Mouse (Mus musculus): ENCODE results near the gene Tmem210. TPM values are rescaled to one million over a fixed set of nuclear protein-coding genes. Genes with fewer than 3 reads are reported as not detected.

The Tmem210 gene
- polyA plus RNA-seq, 1 experiment from 2014 or later = not detected

- H3K9me3 ChIP-seq (replicated peaks) = no peaks in the 10 kb centered on the region
- H3K4me1 ChIP-seq = peaks cover 26% of the 10 kb centered on the region
- DNase-seq (ENCODE audit: low spot score) = peak; percentile 100
- WGBS = under 1% methylated on average over 55 of the region's 55 CpGs
- peak within 1 kb of the TSS; percentile 87 for H3K27ac ChIP-seq
- H3K27me3 ChIP-seq (ENCODE audit: low read depth, poor library complexity, severe bottlenecking) = no peaks in the 10 kb centered on the region
- H3K4me3 ChIP-seq = peak within 1 kb of the TSS; percentile 94
- H3K36me3 ChIP-seq = peaks cover 75% of the 10 kb centered on the region
Observed at GRCm38 (mm10) chr2:25271827-25272511, 16.0 kb upstream of the Tmem210 start, which contains the start of the genes Ssna1 and Anapc2. Gene Ssna1, minus strand, starts transcription at chr2:25272438. Gene Anapc2, plus strand, starts transcription at chr2:25272478.

- WGBS = under 1% methylated on average over 29 of the region's 29 CpGs
- peaks cover 26% of the 10 kb centered on the region for H3K4me1 ChIP-seq
- H3K36me3 ChIP-seq = peaks cover 80% of the 10 kb centered on the region
- no peaks in the 10 kb centered on the region for H3K27me3 ChIP-seq (ENCODE audit: low read depth, poor library complexity, severe bottlenecking)
- peak overlapping the region; percentile 94 for H3K4me3 ChIP-seq
- H3K27ac ChIP-seq = peak overlapping the region; percentile 87
- H3K9me3 ChIP-seq (replicated peaks) = no peaks in the 10 kb centered on the region
- DNase-seq (ENCODE audit: low spot score) = no peak
Observed at GRCm38 (mm10) chr2:25272515-25272914, 15.4 kb upstream of the Tmem210 start.

DNA sequence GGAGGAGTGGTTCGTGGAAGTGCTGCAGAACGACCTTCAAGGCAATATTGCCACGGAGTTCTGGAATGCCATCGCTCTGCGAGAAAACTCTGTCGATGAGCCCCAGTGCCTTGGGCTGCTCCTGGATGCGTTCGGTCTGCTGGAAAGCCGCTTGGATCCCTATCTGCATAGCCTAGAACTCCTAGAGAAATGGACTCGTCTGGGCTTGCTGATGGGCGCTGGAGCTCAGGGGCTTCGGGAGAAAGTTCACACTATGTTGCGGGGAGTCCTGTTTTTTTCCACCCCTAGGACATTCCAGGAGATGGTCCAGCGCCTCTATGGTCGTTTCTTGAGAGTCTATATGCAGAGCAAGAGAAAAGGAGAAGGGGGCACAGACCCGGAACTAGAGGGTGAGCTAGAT lies 14.9 kb upstream of the Tmem210 start:
- peaks cover 26% of the 10 kb centered on the region for H3K4me1 ChIP-seq
- H3K9me3 ChIP-seq (replicated peaks) = no peaks in the 10 kb centered on the region
- peaks cover 84% of the 10 kb centered on the region for H3K36me3 ChIP-seq
- no peaks in the 10 kb centered on the region for H3K27me3 ChIP-seq (ENCODE audit: low read depth, poor library complexity, severe bottlenecking)
- peak overlapping the region; percentile 94 for H3K4me3 ChIP-seq
- WGBS = 39% methylated on average over 16 of the region's 16 CpGs
- peak overlapping the region; percentile 87 for H3K27ac ChIP-seq
- peak; percentile 32 for DNase-seq (ENCODE audit: low spot score)

- no peaks in the 10 kb centered on the region for H3K4me1 ChIP-seq
- no peak overlapping the region for H3K4me3 ChIP-seq
- no peak overlapping the region for H3K27ac ChIP-seq
- 64% methylated on average over 13 of the region's 13 CpGs for WGBS
- peaks cover 99% of the 10 kb centered on the region for H3K36me3 ChIP-seq
- DNase-seq (ENCODE audit: low spot score) = peak; percentile 79
- H3K27me3 ChIP-seq (ENCODE audit: low read depth, poor library complexity, severe bottlenecking) = no peaks in the 10 kb centered on the region
- no peaks in the 10 kb centered on the region for H3K9me3 ChIP-seq (replicated peaks)
Observed at GRCm38 (mm10) chr2:25278928-25279882, 8.7 kb upstream of the Tmem210 start.

DNA sequence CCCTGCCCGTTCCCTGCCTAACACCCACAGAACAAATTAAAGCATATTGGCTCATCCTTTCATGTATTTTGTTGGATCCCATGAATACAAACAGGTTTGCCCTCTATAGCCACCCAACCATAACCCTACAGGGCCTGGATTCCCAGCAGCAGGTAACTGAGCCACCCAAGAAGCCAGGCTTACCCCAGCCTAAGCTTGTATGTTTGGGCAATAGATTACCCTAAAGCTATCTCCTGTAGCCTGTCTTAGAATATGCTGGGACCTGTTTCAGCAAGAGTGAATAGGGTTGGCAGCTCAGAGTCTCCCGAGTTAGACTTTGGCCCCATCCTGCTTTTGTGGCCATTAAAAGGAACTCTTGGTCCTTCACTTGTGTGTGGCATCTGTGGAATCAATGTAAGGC lies 2.4 kb upstream of the Tmem210 start:
- Histone ChIP-seq H3K4me1 (peaks cover 8% of the 10 kb centered on the region), H3K27ac (no peak overlapping the region), H3K36me3 (peaks cover 62% of the 10 kb centered on the region), H3K27me3 (ENCODE audit: low read depth, poor library complexity, severe bottlenecking) (peaks cover 47% of the 10 kb centered on the region), H3K9me3 (replicated peaks) (no peaks in the 10 kb centered on the region), H3K4me3 (no peak overlapping the region)
- DNase-seq (ENCODE audit: low spot score) = no peak
- whole genome bisulfite sequencing = 90% methylated on average over 2 of the region's 2 CpGs

GRCm38 (mm10) chr2:25286314-25286713 lies 1.6 kb upstream of the Tmem210 start:
- DNase-seq (ENCODE audit: low spot score) = no peak
- Histone ChIP-seq H3K27me3 (ENCODE audit: low read depth, poor library complexity, severe bottlenecking) (peaks cover 55% of the 10 kb centered on the region), H3K4me3 (no peak overlapping the region), H3K9me3 (replicated peaks) (no peaks in the 10 kb centered on the region), H3K4me1 (peaks cover 15% of the 10 kb centered on the region), H3K36me3 (peaks cover 55% of the 10 kb centered on the region), H3K27ac (no peak overlapping the region)
- 92% methylated on average over 1 of the region's 1 CpGs for WGBS

DNA sequence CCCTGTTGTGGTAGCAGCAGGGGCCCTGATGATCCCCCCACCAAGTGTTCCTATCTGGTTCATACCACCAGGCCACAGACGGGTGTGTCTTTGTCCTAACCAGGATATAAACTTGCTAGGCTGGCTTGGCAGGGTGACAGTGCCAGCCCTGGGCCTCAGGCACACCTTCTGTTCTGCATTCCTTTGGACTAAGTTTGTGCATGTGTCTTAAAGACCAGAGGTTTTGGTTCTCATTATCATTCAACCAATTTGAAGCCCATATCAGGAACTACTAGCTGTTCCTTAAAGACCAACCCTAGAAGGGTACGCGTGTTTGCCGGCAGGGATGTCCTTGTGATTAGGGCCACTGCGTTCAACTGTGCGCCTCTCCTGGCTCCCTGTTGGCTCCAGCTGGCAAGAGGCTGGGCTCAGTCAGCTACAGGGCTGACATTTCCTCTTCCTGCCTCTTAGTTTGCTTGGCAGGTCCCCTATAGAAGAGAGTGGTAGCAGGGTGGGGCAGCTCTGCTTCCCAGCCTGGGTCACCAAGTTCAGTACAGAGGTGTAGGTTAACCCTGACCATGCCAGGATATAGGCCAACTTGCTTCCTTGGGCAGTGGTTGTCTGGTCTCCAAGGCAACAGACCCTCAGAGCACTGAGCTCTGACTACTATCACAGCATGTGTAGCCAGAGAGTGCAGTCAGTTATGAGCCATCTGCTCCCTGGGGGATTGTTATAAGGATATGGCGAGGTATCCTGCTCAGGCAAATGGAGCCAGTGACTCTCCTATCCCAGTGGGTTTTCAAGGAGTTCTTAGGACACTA lies 908 bp upstream of the Tmem210 start:
- Histone ChIP-seq H3K36me3 (peaks cover 48% of the 10 kb centered on the region), H3K4me3 (no peak overlapping the region), H3K9me3 (replicated peaks) (no peaks in the 10 kb centered on the region), H3K4me1 (peaks cover 22% of the 10 kb centered on the region), H3K27ac (no peak overlapping the region), H3K27me3 (ENCODE audit: low read depth, poor library complexity, severe bottlenecking) (peaks cover 62% of the 10 kb centered on the region)
- WGBS = 55% methylated on average over 7 of the region's 7 CpGs
- no peak for DNase-seq (ENCODE audit: low spot score)

- Histone ChIP-seq H3K27me3 (ENCODE audit: low read depth, poor library complexity, severe bottlenecking) (peaks cover 80% of the 10 kb centered on the region), H3K9me3 (replicated peaks) (no peaks in the 10 kb centered on the region), H3K4me3 (no peak overlapping the region), H3K27ac (no peak overlapping the region), H3K4me1 (peaks cover 27% of the 10 kb centered on the region), H3K36me3 (peaks cover 30% of the 10 kb centered on the region)
- no peak for DNase-seq (ENCODE audit: low spot score)
- 82% methylated on average over 7 of the region's 7 CpGs for WGBS
Observed at GRCm38 (mm10) chr2:25288734-25289345, 895 bp downstream of the Tmem210 start.

DNA sequence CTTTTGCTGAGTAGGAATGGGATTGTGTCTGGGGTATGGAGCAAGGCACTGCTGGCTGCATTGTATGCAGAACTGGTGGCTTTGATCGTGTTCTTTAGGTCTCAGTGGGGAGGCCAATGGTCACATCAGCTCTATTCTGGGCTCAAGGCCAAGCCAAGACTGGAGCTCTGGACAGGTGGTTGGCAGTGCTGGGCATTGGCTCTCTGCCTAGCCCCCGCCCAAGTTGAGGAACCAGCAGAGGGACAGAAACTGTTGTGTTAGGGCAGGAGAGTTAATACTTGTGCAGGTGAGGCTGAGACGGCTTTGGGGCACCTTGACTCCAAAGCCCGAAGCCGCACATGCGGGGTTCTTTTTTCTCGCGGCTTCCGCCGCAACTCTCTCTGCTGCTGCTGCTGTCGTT lies 1.7 kb downstream of the Tmem210 start, which contains the start of gene Lrrc26:
TSS of gene Lrrc26 (plus strand) at position 265 of the 400 bp plus-strand sequence.
- H3K4me3 ChIP-seq = peak within 1 kb of the TSS; percentile 22
- H3K27me3 ChIP-seq (ENCODE audit: low read depth, poor library complexity, severe bottlenecking) = peaks cover 88% of the 10 kb centered on the region
- H3K4me1 ChIP-seq = peaks cover 27% of the 10 kb centered on the region
- peaks cover 22% of the 10 kb centered on the region for H3K36me3 ChIP-seq
- no peaks in the 10 kb centered on the region for H3K9me3 ChIP-seq (replicated peaks)
- WGBS = 16% methylated on average over 11 of the region's 11 CpGs
- H3K27ac ChIP-seq = no peak within 1 kb of the TSS
- no peak for DNase-seq (ENCODE audit: low spot score)

DNA sequence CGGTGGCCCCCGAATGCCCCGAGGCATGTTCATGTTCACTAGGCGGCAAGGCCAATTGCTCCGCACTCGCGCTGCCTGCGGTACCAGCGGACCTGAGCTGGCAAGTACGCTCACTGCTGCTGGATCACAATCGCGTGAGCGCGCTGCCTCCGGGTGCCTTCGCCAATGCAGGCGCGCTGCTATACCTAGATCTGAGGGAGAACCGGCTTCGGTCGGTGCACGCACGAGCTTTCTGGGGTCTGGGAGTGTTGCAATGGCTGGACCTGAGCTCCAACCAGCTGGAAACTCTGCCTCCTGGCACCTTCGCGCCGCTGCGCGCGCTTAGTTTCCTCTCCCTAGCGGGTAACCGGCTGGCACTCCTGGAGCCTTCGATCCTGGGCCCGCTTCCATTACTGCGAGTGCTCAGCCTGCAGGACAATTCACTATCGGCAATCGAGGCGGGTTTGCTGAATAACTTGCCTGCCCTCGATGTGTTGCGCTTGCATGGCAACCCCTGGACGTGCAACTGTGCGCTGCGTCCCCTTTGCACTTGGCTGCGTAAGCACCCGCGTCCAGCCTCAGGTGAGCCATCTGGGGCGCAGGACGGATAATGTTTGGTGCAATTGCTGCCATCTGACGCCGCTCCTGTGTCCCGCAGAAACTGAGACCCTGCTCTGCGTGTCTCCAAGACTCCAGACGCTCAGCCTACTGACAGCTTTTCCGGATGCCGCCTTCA lies 2.3 kb downstream of the Tmem210 start:
- peak; percentile 41 for DNase-seq (ENCODE audit: low spot score)
- H3K9me3 ChIP-seq (replicated peaks) = no peaks in the 10 kb centered on the region
- H3K27ac ChIP-seq = no peak overlapping the region
- WGBS = 2% methylated on average over 54 of the region's 54 CpGs
- H3K4me3 ChIP-seq = peak overlapping the region; percentile 22
- H3K4me1 ChIP-seq = peaks cover 27% of the 10 kb centered on the region
- H3K27me3 ChIP-seq (ENCODE audit: low read depth, poor library complexity, severe bottlenecking) = peaks cover 94% of the 10 kb centered on the region
- H3K36me3 ChIP-seq = peaks cover 16% of the 10 kb centered on the region

GRCm38 (mm10) chr2:25290816-25291130 lies 2.8 kb downstream of the Tmem210 start:
- H3K27ac ChIP-seq = no peak overlapping the region
- H3K36me3 ChIP-seq = peaks cover 11% of the 10 kb centered on the region
- peak overlapping the region; percentile 22 for H3K4me3 ChIP-seq
- peaks cover 99% of the 10 kb centered on the region for H3K27me3 ChIP-seq (ENCODE audit: low read depth, poor library complexity, severe bottlenecking)
- H3K9me3 ChIP-seq (replicated peaks) = no peaks in the 10 kb centered on the region
- 2% methylated on average over 18 of the region's 18 CpGs for WGBS
- H3K4me1 ChIP-seq = peaks cover 27% of the 10 kb centered on the region
- DNase-seq (ENCODE audit: low spot score) = no peak

Measured in limb, embryonic 10.5 days (tissue).